Mouse (Mus musculus) granulocyte monocyte progenitor cell, adult 5-6 weeks (primary cell): ENCODE data around the gene Gm14137. TPM values are rescaled to one million over a fixed set of nuclear protein-coding genes. Genes with fewer than 3 reads are reported as not detected.

Experiments
- ATAC-seq: replicated peaks from 2 replicates; pipeline ENCODE4 v1.8.0; 2016; ENCODE audit warnings: mild to moderate bottlenecking, moderate TSS enrichment, inconsistent platforms; ENCODE audit not compliant: poor library complexity, severe bottlenecking
- total RNA-seq, 2 experiments: library from RNA; stranded (forward) in 1 of 2; stranded (reverse) in 1 of 2; fragments of 200-712, 200-1000 nt in 1 of 2; fragments of >200 nt in 1 of 2; fragmentation: Nextera tagmentation in 1 of 2; gene quantifications; 2 replicates each; pipeline ENCODE4 v1.2.3; 2014 to 2017

Gm14137 gene
- total RNA-seq (2014; fragmentation: Nextera tagmentation): not detected in 2 replicates
- total RNA-seq (2017): not detected in 2 replicates

DNA sequence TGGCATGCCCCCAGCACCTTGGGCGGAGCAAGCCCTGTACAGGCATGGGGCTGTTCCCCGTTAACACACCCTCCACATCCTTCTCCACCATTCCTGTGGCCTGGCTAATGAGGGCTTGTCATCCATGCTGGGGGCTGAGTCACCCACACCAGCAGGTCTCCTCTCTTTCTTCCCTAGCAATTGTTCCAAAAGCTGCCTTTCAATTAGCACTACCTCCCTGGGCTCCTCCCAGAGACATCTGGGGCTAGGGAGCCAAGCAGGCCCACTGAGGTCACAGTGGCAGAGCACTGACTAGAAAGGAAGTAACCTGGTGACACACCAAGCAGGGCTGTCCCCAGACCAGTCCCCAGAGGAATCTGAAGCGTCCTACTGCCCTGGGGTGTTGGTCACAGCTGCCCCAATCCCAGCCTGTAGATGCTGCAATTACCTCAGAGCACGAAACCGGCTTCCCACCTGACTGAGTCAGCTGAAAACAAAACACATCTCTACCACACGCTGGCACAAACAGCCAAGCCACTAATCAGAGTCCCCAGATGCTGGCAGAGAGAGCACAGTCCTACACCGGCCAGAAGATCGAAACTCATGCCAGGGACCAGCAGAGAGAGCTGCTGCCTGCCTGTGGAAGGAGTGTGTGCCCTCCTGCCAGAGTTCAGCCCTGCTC, at the start of gene Gm14137:
TSS of gene Gm14137 (plus strand) at position 519 of the 661 bp plus-strand sequence.
- ATAC-seq: no peak

DNA sequence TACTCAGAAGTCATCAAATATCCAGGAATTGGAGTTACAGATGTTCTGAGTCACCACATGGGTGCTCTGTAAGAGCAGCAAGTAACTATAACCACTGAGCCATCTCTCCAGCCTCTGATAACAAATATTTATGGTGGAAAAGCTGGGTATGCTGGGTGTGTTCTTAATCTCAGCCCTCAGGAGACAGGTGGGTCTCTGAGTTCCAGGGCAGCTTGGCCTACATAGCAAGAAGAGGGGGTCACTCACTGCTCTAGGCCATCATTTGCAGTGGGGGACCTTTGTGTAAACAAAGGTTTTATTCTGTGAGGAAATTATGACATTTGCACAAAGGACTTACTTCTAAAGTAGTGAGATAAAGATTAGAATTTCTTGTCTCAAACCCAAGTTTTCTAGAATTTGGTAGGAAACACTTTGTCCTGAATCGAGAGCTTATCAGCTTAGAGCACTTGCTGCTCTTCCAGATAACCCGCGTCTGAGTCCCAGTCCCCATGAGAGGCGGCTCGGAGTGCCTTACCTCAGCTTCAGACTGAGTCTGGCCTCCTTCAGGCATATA, 37.9 kb upstream of the Gm14137 start:
- no peak for ATAC-seq

DNA sequence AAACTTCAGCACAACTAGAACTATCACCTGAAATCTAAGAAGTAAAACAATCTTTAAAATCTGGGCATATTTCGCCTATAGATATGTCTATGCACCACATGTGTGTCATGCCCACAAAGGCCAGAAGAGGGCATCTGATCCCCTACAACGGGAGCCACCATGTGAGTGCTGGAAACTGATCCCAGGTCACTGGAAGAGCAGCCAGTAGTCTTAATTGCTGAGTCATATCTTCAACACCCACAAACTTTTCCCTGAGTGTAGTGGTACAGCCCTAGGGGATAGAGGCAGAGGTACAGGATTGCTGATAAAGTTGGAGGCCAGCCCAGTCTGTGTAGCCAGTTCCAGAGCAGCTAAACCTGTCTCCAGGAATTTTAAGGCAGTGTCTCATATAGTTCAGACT, 29.1 kb upstream of the Gm14137 start:
- peak; percentile 58; the same call in 1 of the 2 replicates for ATAC-seq

DNA sequence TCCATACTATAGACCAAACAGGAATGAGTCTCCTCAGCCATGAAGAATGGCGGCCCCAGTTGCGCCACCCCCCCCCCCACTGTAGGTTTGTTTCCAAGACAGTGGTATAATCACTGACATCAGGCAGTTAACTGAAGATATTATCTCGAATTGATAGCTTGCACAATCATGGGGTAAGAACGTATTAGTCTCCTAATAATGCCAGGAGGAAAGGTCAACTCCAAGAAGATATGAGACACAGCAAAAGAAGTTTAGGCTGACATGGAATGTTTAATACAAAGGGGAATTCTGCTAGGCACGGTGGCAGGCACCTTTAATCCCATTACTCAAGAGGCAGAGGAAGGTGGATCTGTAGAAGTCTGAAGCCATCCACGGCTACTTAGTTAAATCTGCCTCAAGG, 27.9 kb upstream of the Gm14137 start:
- ATAC-seq: no peak

DNA sequence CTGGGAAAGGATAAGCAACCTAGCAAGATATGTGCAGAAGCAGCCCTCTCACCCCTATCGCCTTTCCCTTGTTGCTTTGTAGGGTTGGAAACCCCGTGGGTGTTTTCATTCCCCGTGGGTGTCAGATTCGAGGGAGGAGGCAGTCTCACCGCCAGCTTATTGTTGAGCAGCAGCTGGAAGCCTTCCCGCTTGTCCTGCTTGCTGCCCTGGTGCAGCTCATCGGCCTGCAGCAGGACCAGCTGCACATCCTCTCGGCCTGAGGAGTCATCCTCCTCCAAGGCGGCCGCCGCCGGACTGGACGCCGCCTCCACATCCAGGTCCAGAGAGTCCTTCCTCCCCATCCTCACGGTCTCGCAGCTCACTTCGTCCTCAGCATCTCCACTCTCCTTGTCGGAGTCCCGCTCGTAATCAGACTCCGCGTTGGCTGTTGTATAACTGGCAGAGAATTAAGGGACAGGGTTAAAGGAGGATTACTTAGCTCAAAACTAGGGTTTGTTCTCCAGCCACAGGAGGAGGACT, 27.1 kb upstream of the Gm14137 start:
- no peak for ATAC-seq

DNA sequence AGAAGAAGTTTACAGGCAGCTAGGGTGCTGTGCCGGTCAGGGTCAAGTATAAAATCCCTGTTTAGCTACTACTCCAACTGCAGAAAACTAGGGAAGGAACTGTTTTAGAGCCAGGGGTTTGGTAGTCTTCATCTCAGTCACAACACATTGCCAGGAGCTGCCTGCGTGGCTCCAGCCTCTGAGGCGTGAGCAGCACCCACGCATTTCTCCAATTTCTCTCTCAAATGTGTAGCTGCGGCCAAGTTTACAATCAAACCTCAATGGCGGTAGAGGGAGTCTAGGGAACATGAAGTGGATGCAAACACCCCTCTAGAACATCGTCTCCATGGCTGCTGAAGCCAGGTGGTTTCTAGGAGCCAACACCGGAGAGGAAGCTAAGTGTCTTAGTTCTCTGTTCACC, 26.5 kb upstream of the Gm14137 start:
- ATAC-seq: no peak

DNA sequence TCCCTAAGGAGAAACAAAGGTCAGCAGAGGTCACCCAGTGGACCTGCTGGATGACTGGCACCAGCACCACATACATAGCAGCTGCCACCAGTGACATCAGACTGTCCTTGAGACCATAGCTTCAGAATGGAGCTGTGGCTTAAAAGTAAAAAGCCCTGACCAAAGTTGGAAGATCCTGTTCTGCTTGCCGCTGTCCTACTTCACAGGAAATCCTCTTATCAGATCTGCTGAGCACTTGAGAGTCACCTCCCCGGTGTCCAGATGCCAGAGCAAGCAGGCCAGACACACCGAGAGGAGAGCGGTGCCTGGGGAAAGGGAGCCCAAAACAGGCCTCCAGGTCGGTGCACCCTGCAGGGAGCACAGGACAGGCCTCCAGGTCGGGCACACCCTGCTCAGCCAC, 22.1 kb upstream of the Gm14137 start:
- no peak for ATAC-seq

DNA sequence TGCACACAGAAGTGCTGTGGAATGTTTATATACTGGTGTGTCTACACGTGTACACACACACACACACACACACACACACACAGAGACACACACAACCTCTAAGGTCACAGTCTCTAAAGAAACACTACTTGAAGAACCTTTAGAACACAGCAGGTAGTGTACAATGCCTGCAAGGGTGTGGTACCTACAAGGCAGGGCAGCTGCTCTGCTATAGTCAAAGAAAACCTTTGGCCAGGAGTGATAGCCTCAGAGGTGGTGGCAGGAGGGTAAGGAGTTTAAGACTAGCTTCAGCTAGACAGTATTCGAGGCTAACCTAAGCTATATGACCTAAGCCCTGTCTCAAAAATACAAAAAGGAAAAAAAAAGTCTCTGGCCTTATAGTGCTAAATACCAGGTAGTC, 19.6 kb upstream of the Gm14137 start:
- ATAC-seq: no peak

DNA sequence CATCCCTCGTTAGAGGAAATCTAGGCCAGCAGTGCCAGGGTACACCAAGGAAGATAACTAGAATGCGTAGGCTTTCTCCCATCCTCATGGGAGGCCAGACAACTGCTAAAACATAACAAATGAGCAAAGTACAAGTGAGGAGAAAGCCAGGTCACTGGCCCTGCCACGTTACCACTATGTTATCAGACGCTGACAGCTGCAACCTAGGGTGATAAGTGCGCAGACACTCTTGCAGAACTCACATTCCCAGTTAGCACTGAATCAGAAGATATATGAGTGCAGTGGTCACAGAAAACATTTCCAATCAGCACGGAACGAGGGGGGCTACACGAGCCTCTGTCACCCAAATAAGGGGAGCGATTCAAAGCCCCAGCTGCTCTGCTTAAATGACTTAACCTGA, 18.9 kb upstream of the Gm14137 start:
- ATAC-seq: no peak

DNA sequence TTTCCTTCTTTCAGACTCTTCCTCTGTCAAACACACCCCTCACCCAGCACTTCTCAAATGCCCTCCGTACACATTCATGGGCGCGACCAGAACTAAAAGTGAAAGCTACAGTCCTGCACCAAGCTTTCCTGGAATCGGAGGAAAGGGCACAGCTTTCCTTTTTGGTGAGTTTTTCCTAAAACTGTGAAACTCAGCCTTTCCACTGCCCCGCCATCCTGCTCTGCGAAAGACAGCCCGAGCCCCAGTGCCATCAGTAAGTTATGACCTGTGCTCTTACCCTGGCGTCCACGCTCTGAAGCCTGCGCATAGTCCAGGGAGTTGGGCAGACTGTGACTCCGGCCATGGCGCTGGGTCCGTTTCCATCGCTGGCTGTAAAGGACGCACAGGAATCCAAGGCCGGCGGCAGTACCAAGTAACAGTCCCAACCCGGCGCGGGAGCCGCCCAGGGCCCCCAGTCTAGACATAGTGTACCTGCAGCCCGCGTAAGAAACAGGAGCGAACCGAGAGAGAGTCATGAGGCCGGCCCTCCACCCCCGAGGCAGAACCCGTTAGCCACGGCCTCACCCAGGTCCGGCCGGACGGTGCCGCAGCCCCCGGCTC, 18.1 kb upstream of the Gm14137 start:
- ATAC-seq: peak; percentile 11; the same call in 1 of the 2 replicates

DNA sequence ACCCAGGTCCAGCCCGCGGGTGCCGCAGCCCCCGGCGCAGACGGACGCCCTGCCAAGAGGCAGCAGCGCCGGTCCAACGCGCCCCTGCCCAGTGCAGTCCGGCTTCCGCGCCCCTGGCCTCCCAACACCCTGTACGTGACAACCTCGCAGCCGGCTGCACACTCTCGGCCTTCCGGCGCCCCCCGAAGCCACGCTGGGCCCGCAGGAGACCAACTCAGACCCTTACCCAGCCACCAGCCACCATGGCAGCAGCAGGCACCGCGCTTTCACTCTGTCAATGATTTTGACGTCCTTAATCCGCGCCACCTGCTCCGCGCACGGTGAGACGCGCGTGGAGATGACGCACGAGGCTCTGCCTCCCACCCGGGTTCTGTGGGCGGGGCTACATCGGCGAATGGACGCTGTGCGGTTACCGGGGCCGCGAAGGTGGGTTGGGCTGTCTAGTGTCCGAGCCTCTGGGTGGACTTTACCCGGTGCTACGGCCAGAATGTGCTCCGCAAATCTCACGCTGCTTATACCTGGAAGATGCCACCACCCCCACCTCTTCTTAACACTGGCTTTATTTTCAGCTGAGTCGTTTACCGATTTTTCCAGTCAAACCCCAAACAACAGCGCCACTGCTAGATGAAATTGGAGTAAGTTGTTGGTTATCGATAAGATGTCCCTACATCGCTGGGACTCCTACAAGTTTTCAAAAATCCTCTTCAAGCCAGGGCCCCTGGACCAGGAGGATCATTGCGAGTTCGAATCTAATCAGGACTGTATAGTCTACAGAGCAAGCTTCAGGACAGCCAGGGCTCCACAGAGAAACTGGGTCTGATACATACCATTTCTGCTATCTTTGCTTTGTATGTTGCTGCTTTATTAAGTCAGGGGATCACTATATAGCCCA, 17.4 kb upstream of the Gm14137 start, which contains the start of gene Rmdn3:
TSS of gene Rmdn3 (minus strand) at position 354 of the 892 bp plus-strand sequence.
- peak; percentile 98 for ATAC-seq

DNA sequence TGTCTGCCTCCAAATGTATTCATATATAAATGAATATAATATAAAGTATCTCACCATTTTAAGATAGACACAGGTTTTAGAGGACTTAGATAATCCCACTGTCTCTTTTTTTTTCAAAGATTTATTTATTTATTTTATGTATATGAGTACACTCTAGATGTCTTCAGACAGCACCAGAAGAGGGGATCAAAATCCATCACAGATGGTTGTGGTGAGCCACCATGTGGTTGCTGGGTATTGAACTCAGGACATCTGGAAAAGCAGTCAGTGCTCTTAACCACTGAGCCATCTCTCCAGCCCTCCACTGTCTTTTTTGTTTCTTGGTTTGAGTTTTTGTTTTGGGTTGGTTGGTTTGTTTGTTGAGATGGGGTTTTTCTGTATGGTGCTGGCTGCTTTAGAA, 16.5 kb upstream of the Gm14137 start:
- ATAC-seq: no peak

DNA sequence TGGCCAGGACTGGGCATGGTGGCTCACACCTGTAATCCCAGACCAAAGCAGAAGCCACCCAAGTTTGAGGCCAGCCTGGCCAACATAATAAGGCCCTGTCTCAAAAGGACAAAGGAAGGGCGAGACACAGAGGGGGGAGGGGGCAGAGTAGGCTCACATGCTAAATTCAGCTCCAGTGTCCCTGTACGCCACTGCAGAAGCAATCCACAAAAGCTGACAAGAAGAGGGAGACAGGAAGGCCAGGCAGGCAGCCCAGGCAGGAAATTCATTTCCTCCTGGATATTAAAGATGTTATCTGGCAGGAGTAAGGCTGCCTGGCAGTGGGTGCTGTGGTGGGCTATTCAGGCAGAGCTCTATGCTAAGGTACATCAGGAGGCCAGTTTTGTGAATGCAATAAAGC, 13.1 kb upstream of the Gm14137 start:
- no peak for ATAC-seq

DNA sequence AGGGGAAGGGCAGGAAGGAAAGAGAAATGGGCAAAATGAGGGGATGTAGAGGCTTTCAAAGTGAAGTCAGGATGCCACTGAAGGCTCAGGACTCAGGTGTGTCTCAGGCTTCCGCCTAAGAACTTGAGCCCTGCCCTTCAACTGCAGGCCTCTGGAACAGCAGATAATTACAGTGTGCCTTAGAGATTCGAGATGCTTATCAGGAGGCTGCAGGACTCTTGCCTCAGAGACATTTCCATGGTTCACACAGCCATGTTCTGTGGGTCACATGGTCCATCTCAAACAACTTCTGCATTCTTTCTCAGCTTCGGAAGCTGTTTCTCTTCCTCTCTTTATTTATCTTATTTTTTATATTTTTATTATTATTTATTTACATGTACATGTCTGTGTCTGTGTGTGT, 11.2 kb upstream of the Gm14137 start:
- ATAC-seq: peak; percentile 36

DNA sequence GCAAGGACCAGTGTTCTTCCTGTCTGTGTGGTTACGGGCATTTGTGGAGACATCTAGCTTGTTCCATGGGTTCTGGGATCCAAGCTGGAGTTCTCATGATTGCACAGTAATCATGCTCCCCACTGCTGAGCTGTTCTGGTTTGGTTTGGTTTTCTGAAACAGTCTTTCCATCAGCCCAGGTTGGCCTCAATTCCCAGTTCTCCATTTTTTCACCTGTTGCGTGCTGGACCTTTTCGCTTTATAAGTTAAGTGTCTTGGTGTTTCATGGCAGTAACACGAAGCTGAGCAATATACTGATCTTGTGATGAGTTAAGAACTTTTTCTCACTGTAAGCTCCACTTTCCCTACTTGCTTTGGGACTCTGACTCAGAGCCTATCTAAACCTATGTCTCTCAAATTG, 10.3 kb upstream of the Gm14137 start:
- no peak for ATAC-seq

DNA sequence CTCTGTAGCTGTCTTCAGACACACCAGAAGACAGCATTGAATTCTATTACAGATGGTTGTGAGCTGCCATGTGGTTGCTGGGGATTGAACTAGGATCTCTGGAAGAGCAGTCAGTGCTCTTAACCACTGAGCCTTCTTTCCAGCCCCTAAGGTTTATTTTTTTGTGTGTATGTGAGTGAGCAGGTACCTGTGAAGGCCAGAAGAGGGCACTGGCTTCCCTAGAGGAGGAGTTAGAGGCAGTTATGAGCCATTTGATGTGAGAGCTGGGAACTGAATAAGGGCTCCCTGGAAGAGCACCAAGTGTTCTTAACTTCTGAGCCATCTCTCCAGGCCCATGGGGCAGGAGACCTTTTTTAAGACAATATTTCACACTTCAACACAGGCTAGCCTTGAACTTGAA, 8.9 kb upstream of the Gm14137 start:
- ATAC-seq: no peak

DNA sequence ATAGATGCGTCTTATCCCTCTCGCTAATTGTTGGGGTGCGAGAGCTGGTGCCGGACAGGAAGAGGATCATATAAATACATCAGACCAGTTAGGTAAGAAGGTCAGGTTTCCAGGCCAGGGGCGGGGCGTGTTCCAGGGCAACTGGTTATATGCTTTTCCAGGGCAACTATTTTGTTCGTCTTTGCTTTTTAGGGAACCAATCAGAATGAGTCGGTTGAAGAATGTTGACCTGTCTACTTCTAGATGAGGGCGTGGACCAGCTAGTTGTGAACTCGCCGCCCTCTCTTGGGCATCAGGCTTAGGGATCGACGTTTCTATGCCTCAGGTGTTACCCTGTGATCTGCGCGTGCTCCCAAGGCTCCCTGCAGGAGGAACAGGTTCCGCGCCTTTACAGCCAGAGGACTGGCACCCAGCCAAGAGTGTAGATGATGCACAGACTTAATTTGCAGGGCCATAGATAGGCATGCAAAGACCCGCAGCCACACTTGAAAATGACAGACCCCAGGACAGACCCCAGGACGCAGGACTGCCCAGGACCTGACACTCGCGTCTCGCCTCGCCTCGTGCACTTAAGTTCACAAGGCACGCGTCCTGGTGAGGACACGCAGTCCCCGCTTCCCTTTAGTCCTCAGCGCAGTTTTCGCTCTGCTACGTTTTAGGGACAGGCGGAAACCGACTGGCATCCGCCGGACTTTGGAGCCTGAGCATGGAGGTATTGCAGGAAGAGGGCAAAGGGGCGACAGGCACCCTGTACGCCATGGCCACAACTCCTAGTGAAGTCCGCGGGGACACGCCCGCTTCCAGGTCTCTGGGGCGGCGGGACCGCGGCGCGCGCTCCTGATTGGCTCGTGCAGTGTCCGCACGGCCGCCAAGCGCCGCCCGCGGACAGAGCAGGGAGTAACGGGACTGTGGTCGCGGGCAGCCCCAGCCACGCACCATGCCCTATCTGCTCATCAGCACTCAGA, 7.1 kb upstream of the Gm14137 start, which contains the start of gene Gchfr:
TSS of gene Gchfr (plus strand) at position 873 of the 965 bp plus-strand sequence.
- peak; percentile 84 for ATAC-seq

DNA sequence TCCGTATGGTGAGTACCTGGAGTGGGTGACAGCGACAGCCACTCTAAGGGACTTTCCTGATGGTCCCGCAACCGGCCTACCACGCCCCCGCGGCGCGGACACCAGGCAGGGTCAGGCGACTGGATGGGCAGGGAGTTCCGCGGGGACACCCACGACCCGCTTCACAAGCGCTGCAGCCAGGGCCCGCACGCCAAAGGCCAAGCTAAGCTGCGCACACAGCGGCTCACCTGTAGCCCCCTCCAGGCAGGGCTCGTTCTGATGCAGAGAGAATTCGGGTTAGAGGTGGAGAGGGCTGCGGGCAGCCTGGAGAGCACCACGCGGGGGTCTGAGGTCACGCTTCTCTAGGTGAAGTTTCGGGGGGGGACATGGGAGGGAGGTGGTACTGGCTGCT, 6.4 kb upstream of the Gm14137 start:
- no peak for ATAC-seq

DNA sequence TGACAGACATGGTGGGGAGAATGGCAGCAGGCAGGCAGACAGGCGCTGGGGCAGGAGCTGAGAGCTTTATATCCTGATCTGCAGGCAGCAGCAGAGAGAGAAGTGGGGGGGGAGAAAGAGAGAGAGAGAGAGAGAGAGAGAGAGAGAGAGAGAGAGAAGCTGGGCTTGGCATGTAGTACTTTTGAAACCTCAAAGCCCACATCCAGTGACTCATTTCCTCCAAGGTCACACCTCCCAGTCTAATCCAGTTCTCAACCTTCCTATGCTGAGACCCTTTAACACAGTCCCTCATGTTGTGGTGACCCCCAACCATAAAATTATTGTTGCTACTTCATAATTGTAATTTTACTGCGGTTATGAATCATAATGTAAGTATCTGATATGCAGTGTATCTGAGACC, 4.0 kb upstream of the Gm14137 start:
- no peak for ATAC-seq
